In genomic region chr16:35803723-35804122, GRCm38 (mm10) we compare ENCODE assay signal across 23 mouse cellular contexts. TPM values are rescaled to one million over a fixed set of nuclear protein-coding genes. Genes with fewer than 3 reads are reported as not detected.
DNase-seq lines count a peak whose midpoint lies in the region; ATAC-seq lines count a peak whose summit lies in the region.
"Had no signal": no experiment of that assay in that cellular context is flagged by ENCODE, and none has a peak within 500 bp of the region (broad histone marks: within the 10 kb centered on the region; RNA-seq: fewer than 3 reads in every experiment).

No protein-coding gene starts in this region.

- no peak for DNase-seq in liver, embryonic 13.5 days
- DNase-seq in liver, result no peak
- DNase-seq in spleen, adult 12 weeks (ENCODE audit: low spot score), result no peak
- no peak for DNase-seq in retina, postnatal 1 day
- DNase-seq: adrenal gland, adult 2 months; adrenal gland, postnatal 14 days; cerebellum, adult 11 months; cerebellum, adult 2 months; cerebellum, adult 9-11 months; cerebellum, postnatal 25 days; forebrain, postnatal 0 days; gastrocnemius, adult 2 months; gastrocnemius, postnatal 14 days; heart, adult 18-20 months had no signal

- peaks cover 37% of the 10 kb centered on the region for H3K36me3 ChIP-seq in liver, embryonic 13.5 days
- H3K36me3 ChIP-seq in liver, embryonic 16.5 days (ENCODE audit: control insufficient read depth, insufficient read depth), result peaks cover 3% of the 10 kb centered on the region; the same call in 1 of the 2 replicates

- H3K4me1 ChIP-seq in liver, embryonic 13.5 days (replicated peaks), result peaks cover 40% of the 10 kb centered on the region
- peaks cover 17% of the 10 kb centered on the region for H3K4me1 ChIP-seq in liver, embryonic 16.5 days (ENCODE audit: control insufficient read depth, low read depth, low read length)
- H3K4me1 ChIP-seq: embryonic facial prominence, embryonic 12.5 days; embryonic facial prominence, embryonic 15.5 days; hindbrain, embryonic 12.5 days; hindbrain, embryonic 15.5 days had no signal

- H3K9ac ChIP-seq in liver, embryonic 13.5 days, result no peak overlapping the region
- no peak overlapping the region for H3K9ac ChIP-seq in liver, embryonic 16.5 days (ENCODE audit: low read depth, low read length)
- H3K9ac ChIP-seq: embryonic facial prominence, embryonic 12.5 days; embryonic facial prominence, embryonic 15.5 days; forebrain, postnatal 0 days; heart, embryonic 13.5 days; hindbrain, embryonic 12.5 days; hindbrain, embryonic 15.5 days had no signal

- H3K27me3 ChIP-seq in liver, embryonic 13.5 days, result no peaks in the 10 kb centered on the region
- H3K27me3 ChIP-seq in liver, embryonic 16.5 days (ENCODE audit: control insufficient read depth, insufficient read depth, low read depth, low read length), result no peaks in the 10 kb centered on the region
- H3K27me3 ChIP-seq: embryonic facial prominence, embryonic 12.5 days; embryonic facial prominence, embryonic 15.5 days; heart, embryonic 13.5 days; hindbrain, embryonic 12.5 days; hindbrain, embryonic 15.5 days had no signal

- 83% methylated on average over 4 of the region's 4 CpGs for WGBS in liver, embryonic 13.5 days (ENCODE audit: insufficient replicate concordance)
- WGBS in liver, embryonic 16.5 days (ENCODE audit: insufficient replicate concordance), result 82% methylated on average over 4 of the region's 4 CpGs

- no peak overlapping the region for H3K4me2 ChIP-seq in liver, embryonic 13.5 days
- H3K4me2 ChIP-seq in liver, embryonic 16.5 days (ENCODE audit: low read depth, low read length), result no peak overlapping the region
- H3K4me2 ChIP-seq: embryonic facial prominence, embryonic 12.5 days; embryonic facial prominence, embryonic 15.5 days; heart, embryonic 13.5 days; hindbrain, embryonic 12.5 days; hindbrain, embryonic 15.5 days had no signal

- no peak overlapping the region for H3K4me3 ChIP-seq in liver, embryonic 13.5 days (replicated peaks)
- no peak overlapping the region for H3K4me3 ChIP-seq in liver, embryonic 16.5 days (ENCODE audit: low read depth, low read length)
- H3K4me3 ChIP-seq: embryonic facial prominence, embryonic 12.5 days; embryonic facial prominence, embryonic 15.5 days; gastrocnemius, adult 2 months; heart, embryonic 13.5 days; hindbrain, embryonic 12.5 days; hindbrain, embryonic 15.5 days had no signal

- no peak for ATAC-seq in liver, embryonic 13.5 days (ENCODE audit: low read depth)
- ATAC-seq in granulocyte monocyte progenitor cell, adult 5-6 weeks (replicated peaks; ENCODE audit: poor library complexity, severe bottlenecking), result peak; percentile 52
- no peak for ATAC-seq in liver, embryonic 16.5 days (ENCODE audit: low read depth)
- ATAC-seq: CD4-positive, CD25-positive, alpha-beta regulatory T cell, adult 4 months; forebrain, embryonic 14.5 days; forebrain, postnatal 0 days had no signal

- no peaks in the 10 kb centered on the region for H3K9me3 ChIP-seq in liver, embryonic 13.5 days (replicated peaks)
- no peaks in the 10 kb centered on the region for H3K9me3 ChIP-seq in liver, embryonic 16.5 days (replicated peaks; ENCODE audit: control insufficient read depth, low read length)
- H3K9me3 ChIP-seq: hindbrain, embryonic 15.5 days had no signal

- H3K27ac ChIP-seq in liver, embryonic 13.5 days, result peak overlapping the region; percentile 51
- peak overlapping the region; percentile 9; the same call in 1 of the 2 replicates for H3K27ac ChIP-seq in liver, embryonic 16.5 days (ENCODE audit: low read length)
- H3K27ac ChIP-seq: embryonic facial prominence, embryonic 12.5 days; embryonic facial prominence, embryonic 15.5 days; gastrocnemius, adult 2 months; heart, embryonic 13.5 days; hindbrain, embryonic 12.5 days; hindbrain, embryonic 15.5 days had no signal

RNA-seq across cellular contexts. Expression of gene Hspbap1, which starts 33.5 kb away (rescaled TPM):
- 20.2 and 21.9 TPM in 2 replicates for polyA plus RNA-seq in liver, embryonic 13.5 days (2015; fragmentation: Nextera tagmentation; extraction: Ambion mirVana)
- 3.0 and 7.8 TPM in 2 replicates for total RNA-seq in granulocyte monocyte progenitor cell, adult 5-6 weeks (2014; fragmentation: Nextera tagmentation)
- 5.6 and 7.4 TPM in 2 replicates for total RNA-seq in granulocyte monocyte progenitor cell, adult 5-6 weeks (2017)
- 16.1 and 17.2 TPM in 2 replicates for polyA plus RNA-seq in liver, embryonic 16.5 days (2015; fragmentation: Nextera tagmentation; extraction: Ambion mirVana)

RNA-seq across cellular contexts. Expression of gene Dirc2, which starts 34.6 kb away (rescaled TPM):
- 4.6 and 4.9 TPM in 2 replicates for polyA plus RNA-seq in liver, embryonic 13.5 days (2015; fragmentation: Nextera tagmentation; extraction: Ambion mirVana)
- total RNA-seq in granulocyte monocyte progenitor cell, adult 5-6 weeks (2014; fragmentation: Nextera tagmentation), result 24.9 and 31.7 TPM in 2 replicates
- 15.8 and 21.1 TPM in 2 replicates for total RNA-seq in granulocyte monocyte progenitor cell, adult 5-6 weeks (2017)
- 4.4 and 4.6 TPM in 2 replicates for polyA plus RNA-seq in liver, embryonic 16.5 days (2015; fragmentation: Nextera tagmentation; extraction: Ambion mirVana)
